Mouse (Mus musculus) stomach, embryonic 14.5 days (tissue): ENCODE measurements at regions not wholly inside any gene's neighbourhood (a gene's known extent, or its start where the extent isn't known, plus 50 kb on each side); places are given as distances from the start of the nearest gene placed in this dataset.

Experiments
- ATAC-seq: fragments of 200-750 bp; cut with Nextera tagmentation; 2 replicates; pipeline ENCODE4 v1.8.0; 2017; ENCODE audit warnings: low read depth, moderate TSS enrichment; ENCODE audit not compliant: insufficient number of reproducible peaks, insufficient read depth, low FRiP score
- H3K27ac ChIP-seq: fragments of 300-500 bp; sonication (generic); 2 replicates; pipeline ENCODE4 v1.5.1; 2014; ENCODE audit warnings: mild to moderate bottlenecking, low read length, moderate library complexity, mixed read lengths
- H3K27me3 ChIP-seq: fragments of 300-500 bp; sonication (generic); 2 replicates; pipeline ENCODE4 v1.6.1; 2014; ENCODE audit warnings: low read length, control low read depth, mixed read lengths; ENCODE audit not compliant: control insufficient read depth, insufficient read depth
- H3K36me3 ChIP-seq: fragments of 300-500 bp; sonication (generic); 2 replicates; pipeline ENCODE4 v1.6.1; 2014; ENCODE audit warnings: mild to moderate bottlenecking, control low read depth, low read length, moderate library complexity, mixed read lengths; ENCODE audit not compliant: control insufficient read depth, insufficient read depth
- H3K4me1 ChIP-seq: fragments of 300-500 bp; sonication (generic); 2 replicates; pipeline ENCODE4 v1.6.1; 2014; ENCODE audit warnings: low read length, control low read depth, mixed read lengths; ENCODE audit not compliant: control insufficient read depth, insufficient read depth
- H3K4me2 ChIP-seq: fragments of 300-500 bp; sonication (generic); replicated peaks from 2 replicates; pipeline ENCODE4 v1.6.1; 2014; ENCODE audit warnings: low read depth, low read length, control low read depth
- H3K4me3 ChIP-seq: fragments of 300-500 bp; sonication (generic); 2 replicates; pipeline ENCODE4 v1.5.1; 2014; ENCODE audit warnings: low read depth, low read length, control low read depth
- H3K9ac ChIP-seq: fragments of 300-500 bp; sonication (generic); replicated peaks from 2 replicates; pipeline ENCODE4 v1.6.1; 2014; ENCODE audit warnings: low read depth, mild to moderate bottlenecking, control low read depth, low read length, moderate library complexity, mixed read lengths
- H3K9me3 ChIP-seq: fragments of 300-500 bp; sonication (generic); 2 replicates; pipeline ENCODE4 v1.6.1; 2016; ENCODE audit warnings: low read depth, low read length, control low read depth; ENCODE audit not compliant: control insufficient read depth
- WGBS: fragments of 180-500 bp; shearing (Covaris S2); extraction: QIAGEN DNeasy Blood & Tissue Kit; methylation state at CpG from one replicate; pipeline ENCODE4 v1.1.7; 2014; 5-methylcytosine and 5-hydroxymethylcytosine counted together

GRCm38 (mm10) chr5:119213692-119214357 lies 456.6 kb upstream of the Tbx3 start:
- Histone ChIP-seq H3K36me3 (no peaks in the 10 kb centered on the region), H3K4me3 (no peak overlapping the region), H3K27ac (no peak overlapping the region), H3K4me2 (no peak overlapping the region), H3K9me3 (peaks cover 3% of the 10 kb centered on the region; the same call in 1 of the 2 replicates), H3K4me1 (no peaks in the 10 kb centered on the region), H3K9ac (no peak overlapping the region), H3K27me3 (no peaks in the 10 kb centered on the region)
- no peak for ATAC-seq
- WGBS, result 35% methylated on average over 7 of the region's 7 CpGs

- no peaks in the 10 kb centered on the region for H3K4me1 ChIP-seq
- H3K9ac ChIP-seq, result no peak overlapping the region
- WGBS, result 89% methylated on average over 9 of the region's 9 CpGs
- ATAC-seq, result no peak
- H3K27ac ChIP-seq, result no peak overlapping the region
- H3K36me3 ChIP-seq, result no peaks in the 10 kb centered on the region
- no peak overlapping the region for H3K4me3 ChIP-seq
- peaks cover 2% of the 10 kb centered on the region; the same call in 1 of the 2 replicates for H3K9me3 ChIP-seq
- no peak overlapping the region for H3K4me2 ChIP-seq
- no peaks in the 10 kb centered on the region for H3K27me3 ChIP-seq
Measured at GRCm38 (mm10) chr5:119214937-119215336, 455.5 kb upstream of the Tbx3 start.

- Histone ChIP-seq H3K36me3 (no peaks in the 10 kb centered on the region), H3K4me2 (no peak overlapping the region), H3K4me3 (no peak overlapping the region), H3K9me3 (no peaks in the 10 kb centered on the region; the same call in 1 of the 2 replicates), H3K4me1 (no peaks in the 10 kb centered on the region), H3K27ac (no peak overlapping the region), H3K27me3 (no peaks in the 10 kb centered on the region), H3K9ac (no peak overlapping the region)
- 80% methylated on average over 10 of the region's 10 CpGs for WGBS
- ATAC-seq, result no peak
Measured at GRCm38 (mm10) chr5:119215364-119215763, 455.1 kb upstream of the Tbx3 start.

- no peak for ATAC-seq
- 79% methylated on average over 3 of the region's 3 CpGs for WGBS
- Histone ChIP-seq H3K9me3 (no peaks in the 10 kb centered on the region), H3K27me3 (no peaks in the 10 kb centered on the region), H3K4me2 (no peak overlapping the region), H3K36me3 (no peaks in the 10 kb centered on the region), H3K9ac (no peak overlapping the region), H3K27ac (no peak overlapping the region), H3K4me3 (no peak overlapping the region), H3K4me1 (no peaks in the 10 kb centered on the region)
Measured at GRCm38 (mm10) chr5:119216146-119216545, 454.3 kb upstream of the Tbx3 start.

- H3K36me3 ChIP-seq, result no peaks in the 10 kb centered on the region
- H3K4me1 ChIP-seq, result no peaks in the 10 kb centered on the region
- no peaks in the 10 kb centered on the region for H3K27me3 ChIP-seq
- no peaks in the 10 kb centered on the region for H3K9me3 ChIP-seq
- no peak overlapping the region for H3K9ac ChIP-seq
- ATAC-seq, result no peak
- 51% methylated on average over 9 of the region's 9 CpGs for WGBS
- no peak overlapping the region for H3K4me3 ChIP-seq
- no peak overlapping the region for H3K27ac ChIP-seq
- H3K4me2 ChIP-seq, result no peak overlapping the region
Measured at GRCm38 (mm10) chr5:119217077-119217476, 453.4 kb upstream of the Tbx3 start.

GRCm38 (mm10) chr5:119228691-119229090 lies 441.8 kb upstream of the Tbx3 start:
- H3K27ac ChIP-seq, result no peak overlapping the region
- H3K36me3 ChIP-seq, result no peaks in the 10 kb centered on the region
- no peaks in the 10 kb centered on the region for H3K27me3 ChIP-seq
- H3K4me2 ChIP-seq, result no peak overlapping the region
- no peaks in the 10 kb centered on the region for H3K9me3 ChIP-seq
- no peaks in the 10 kb centered on the region for H3K4me1 ChIP-seq
- no peak for ATAC-seq
- H3K9ac ChIP-seq, result no peak overlapping the region
- WGBS, result 79% methylated on average over 5 of the region's 5 CpGs
- H3K4me3 ChIP-seq, result no peak overlapping the region

- Histone ChIP-seq H3K27ac (no peak overlapping the region), H3K36me3 (no peaks in the 10 kb centered on the region), H3K4me2 (no peak overlapping the region), H3K4me3 (no peak overlapping the region), H3K27me3 (no peaks in the 10 kb centered on the region), H3K9me3 (no peaks in the 10 kb centered on the region), H3K4me1 (no peaks in the 10 kb centered on the region), H3K9ac (no peak overlapping the region)
- no peak for ATAC-seq
- WGBS, result 84% methylated on average over 7 of the region's 7 CpGs
Measured at GRCm38 (mm10) chr5:119232941-119233340, 437.5 kb upstream of the Tbx3 start.

GRCm38 (mm10) chr5:119235884-119236283 lies 434.6 kb upstream of the Tbx3 start:
- Histone ChIP-seq H3K9ac (no peak overlapping the region), H3K36me3 (no peaks in the 10 kb centered on the region), H3K4me3 (no peak overlapping the region), H3K9me3 (no peaks in the 10 kb centered on the region), H3K4me2 (no peak overlapping the region), H3K27ac (no peak overlapping the region), H3K4me1 (no peaks in the 10 kb centered on the region), H3K27me3 (no peaks in the 10 kb centered on the region)
- ATAC-seq, result no peak
- WGBS, result 62% methylated on average over 10 of the region's 10 CpGs

GRCm38 (mm10) chr5:119246824-119247223 lies 423.6 kb upstream of the Tbx3 start:
- WGBS, result 77% methylated on average over 10 of the region's 10 CpGs
- no peaks in the 10 kb centered on the region for H3K4me1 ChIP-seq
- H3K9ac ChIP-seq, result no peak overlapping the region
- H3K36me3 ChIP-seq, result no peaks in the 10 kb centered on the region
- H3K4me3 ChIP-seq, result no peak overlapping the region
- no peak overlapping the region for H3K4me2 ChIP-seq
- no peak overlapping the region for H3K27ac ChIP-seq
- H3K9me3 ChIP-seq, result no peaks in the 10 kb centered on the region
- no peaks in the 10 kb centered on the region for H3K27me3 ChIP-seq
- no peak for ATAC-seq
